Mouse (Mus musculus) C2C12 (cell line): Measurements from ENCODE around the gene Ly6g6d.

ENCODE experiments used
- CTCF ChIP-seq: IDR thresholded peaks from one replicate; pipeline ENCODE4 v1.5.1; 2011; ENCODE audit not compliant: control insufficient read depth, insufficient read depth, insufficient read length
- MYOD1 ChIP-seq: IDR thresholded peaks from one replicate; pipeline ENCODE4 v1.6.1; 2011; ENCODE audit warnings: low read depth; ENCODE audit not compliant: control insufficient read depth, insufficient read length

DNA sequence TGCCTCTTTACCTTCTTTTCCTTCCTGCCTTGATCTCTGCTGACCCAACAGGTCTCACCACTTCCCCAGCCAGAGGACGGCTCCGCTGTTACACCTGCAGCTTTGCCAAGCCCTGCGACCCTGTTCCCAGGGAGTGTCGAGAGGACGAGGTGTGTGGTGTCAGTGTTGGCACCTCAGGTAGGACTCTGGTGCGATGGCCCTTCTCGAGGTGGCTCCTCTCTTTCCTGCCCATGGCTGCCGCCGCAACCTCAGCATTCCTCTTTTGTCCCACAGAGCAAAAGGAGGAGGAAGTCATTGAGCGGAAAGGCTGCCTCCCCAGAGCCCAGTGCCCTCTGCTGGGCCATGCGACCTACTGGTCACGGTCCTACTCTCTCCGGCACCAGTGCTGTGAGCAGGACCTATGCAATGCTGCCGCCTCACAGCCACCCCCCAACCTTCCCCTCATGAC is at the start of gene Ly6g6d:
- TF ChIP-seq CTCF = peak; percentile 43
- no peak for TF ChIP-seq MYOD1
